Mouse (Mus musculus): Measurements from ENCODE around the gene Olfr876. TPM values are rescaled to one million over a fixed set of nuclear protein-coding genes. Genes with fewer than 3 reads are reported as not detected.
"Not testable (repeated sequence)": the region's sequence is repeated elsewhere in the genome, so short reads cannot be mapped to it uniquely, and the experiment has no call there.

The Olfr876 gene
- 0.13 TPM in 1 of 2 replicates, not detected in the other for polyA plus RNA-seq (2014; fragmentation: Nextera tagmentation; extraction: Ambion mirVana)

DNA sequence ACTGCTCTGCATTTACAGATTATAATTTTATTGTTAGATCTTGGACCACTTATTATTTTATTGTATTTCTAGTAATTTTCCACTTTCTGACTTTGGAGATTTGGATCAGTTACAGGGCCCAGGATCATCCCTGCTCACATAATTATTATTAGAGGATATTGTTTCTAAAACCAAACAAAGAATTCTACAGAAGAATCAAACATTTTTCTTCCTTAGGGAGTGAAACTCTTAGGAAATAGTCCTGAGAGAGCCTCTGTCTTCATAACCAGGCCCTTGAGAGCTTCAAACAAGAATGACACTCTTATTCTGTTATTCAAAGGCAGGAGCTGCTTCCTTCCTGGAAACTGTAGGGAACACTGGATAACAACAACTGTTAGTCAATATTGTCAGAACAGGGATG is at the start of gene Olfr876:
Olfr876 (plus strand) TSS at position 301 of the 400 bp plus-strand sequence.
- no peak within 1 kb of the TSS for H3K9ac ChIP-seq (ENCODE audit: low read depth, low read length)
- H3K4me1 ChIP-seq (ENCODE audit: control insufficient read depth, insufficient read depth, low read length), result no peaks in the 10 kb centered on the region
- H3K27ac ChIP-seq (replicated peaks; ENCODE audit: low read depth, low read length), result no peak within 1 kb of the TSS
- DNase-seq (ENCODE audit: low spot score) (no peak), ATAC-seq (ENCODE audit: low read depth) (no peak)
- H3K36me3 ChIP-seq (ENCODE audit: control insufficient read depth, insufficient read depth, low read length), result no peaks in the 10 kb centered on the region
- no peak within 1 kb of the TSS for H3K4me2 ChIP-seq (ENCODE audit: low read depth, low read length)
- no peaks in the 10 kb centered on the region for H3K9me3 ChIP-seq (ENCODE audit: control insufficient read depth, low read length)
- H3K27me3 ChIP-seq (replicated peaks; ENCODE audit: control insufficient read depth, insufficient read depth, low read length), result no peaks in the 10 kb centered on the region
- no peak within 1 kb of the TSS for H3K4me3 ChIP-seq (ENCODE audit: low read depth, low read length)

DNA sequence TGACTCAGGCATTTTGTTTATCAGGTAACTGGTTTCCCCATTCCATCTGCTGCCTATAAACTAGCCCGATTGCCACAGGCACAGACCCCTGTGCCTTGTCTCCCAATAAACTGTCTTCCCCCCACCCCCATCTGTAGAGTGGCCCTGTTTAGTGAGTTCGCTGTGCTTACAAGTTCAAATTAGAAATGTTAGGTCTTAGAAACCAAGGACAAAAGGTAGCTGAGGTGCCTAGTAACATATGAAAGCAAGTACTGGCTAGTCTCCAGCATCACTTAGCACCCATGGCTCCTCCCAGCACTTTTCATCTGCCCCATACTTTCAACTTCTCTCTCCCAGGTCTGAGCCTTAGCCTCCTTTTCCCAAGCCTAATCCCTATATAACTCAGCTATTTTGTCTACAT is 41.1 kb upstream of the Olfr876 start:
- H3K27ac ChIP-seq (replicated peaks; ENCODE audit: low read depth, low read length), result no peak overlapping the region
- no peak overlapping the region for H3K9ac ChIP-seq (ENCODE audit: low read depth, low read length)

DNA sequence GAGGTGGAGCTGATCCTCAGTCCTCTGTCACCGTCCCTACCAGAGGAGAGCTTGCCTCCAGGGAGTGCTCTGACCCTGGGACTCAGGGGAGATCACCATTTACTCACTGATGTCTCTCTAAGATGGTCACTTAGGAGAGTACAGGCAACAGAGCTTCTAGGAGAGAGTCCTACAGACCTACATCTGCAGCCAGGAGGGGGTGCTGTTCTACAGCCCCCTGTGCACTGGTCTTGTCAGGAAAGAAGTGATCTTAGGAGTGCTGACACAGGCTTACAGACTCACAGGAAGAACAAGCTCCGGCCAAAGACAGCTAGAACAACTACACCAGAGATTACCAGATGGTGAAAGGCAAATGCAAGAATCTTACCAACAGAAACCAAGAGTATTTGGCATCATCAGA is 40.3 kb upstream of the Olfr876 start:
- H3K27ac ChIP-seq (replicated peaks; ENCODE audit: low read depth, low read length), result no peak overlapping the region
- DNase-seq (ENCODE audit: low spot score) (no peak), ATAC-seq (ENCODE audit: low read depth) (no peak)
- 58% methylated on average over 2 of the region's 2 CpGs for WGBS
- H3K4me2 ChIP-seq (ENCODE audit: low read depth, low read length), result no peak overlapping the region
- H3K4me1 ChIP-seq (ENCODE audit: control insufficient read depth, insufficient read depth, low read length), result no peaks in the 10 kb centered on the region
- no peaks in the 10 kb centered on the region for H3K36me3 ChIP-seq (ENCODE audit: control insufficient read depth, insufficient read depth, low read length)
- no peak overlapping the region for H3K4me3 ChIP-seq (ENCODE audit: low read depth, low read length)
- H3K9me3 ChIP-seq (ENCODE audit: control insufficient read depth, low read length), result no peaks in the 10 kb centered on the region
- H3K27me3 ChIP-seq (replicated peaks; ENCODE audit: control insufficient read depth, insufficient read depth, low read length), result no peaks in the 10 kb centered on the region
- no peak overlapping the region for H3K9ac ChIP-seq (ENCODE audit: low read depth, low read length)

More for the DNA sequence above, 41.1 kb upstream of the Olfr876 start:
- H3K9me3 ChIP-seq (ENCODE audit: control insufficient read depth, low read length), result no peaks in the 10 kb centered on the region
- ATAC-seq (ENCODE audit: low read depth) (no peak), DNase-seq (ENCODE audit: low spot score) (no peak)
- H3K36me3 ChIP-seq (ENCODE audit: control insufficient read depth, insufficient read depth, low read length), result no peaks in the 10 kb centered on the region
- no peaks in the 10 kb centered on the region for H3K27me3 ChIP-seq (replicated peaks; ENCODE audit: control insufficient read depth, insufficient read depth, low read length)
- no peaks in the 10 kb centered on the region for H3K4me1 ChIP-seq (ENCODE audit: control insufficient read depth, insufficient read depth, low read length)
- H3K4me3 ChIP-seq (ENCODE audit: low read depth, low read length), result no peak overlapping the region
- H3K4me2 ChIP-seq (ENCODE audit: low read depth, low read length), result no peak overlapping the region
- WGBS, result 90% methylated on average over 2 of the region's 2 CpGs

DNA sequence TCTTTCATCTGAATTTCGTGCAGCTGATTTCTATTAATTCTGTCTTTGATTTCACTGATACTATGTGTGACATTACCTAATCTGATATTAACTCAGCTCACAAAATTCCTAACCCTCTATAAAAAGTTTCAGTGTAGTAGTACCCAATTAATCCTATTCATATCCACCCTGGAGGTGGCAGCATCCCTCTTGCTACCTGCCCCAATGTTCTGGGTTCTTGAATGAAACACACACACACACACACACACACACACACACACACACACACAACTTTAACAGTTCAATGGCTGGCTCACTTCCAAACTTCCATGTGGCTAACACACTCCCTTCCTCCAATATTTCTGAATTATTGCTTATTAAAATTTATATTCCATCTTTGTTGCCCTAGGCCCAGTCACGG is 32.2 kb upstream of the Olfr876 start:
- no peak for ATAC-seq (ENCODE audit: low read depth)
- Histone ChIP-seq H3K4me2 (ENCODE audit: low read depth, low read length) (no peak overlapping the region), H3K4me3 (ENCODE audit: low read depth, low read length) (no peak overlapping the region), H3K27me3 (replicated peaks; ENCODE audit: control insufficient read depth, insufficient read depth, low read length) (no peaks in the 10 kb centered on the region), H3K4me1 (ENCODE audit: control insufficient read depth, insufficient read depth, low read length) (no peaks in the 10 kb centered on the region), H3K9me3 (ENCODE audit: control insufficient read depth, low read length) (no peaks in the 10 kb centered on the region), H3K36me3 (ENCODE audit: control insufficient read depth, insufficient read depth, low read length) (no peaks in the 10 kb centered on the region), H3K27ac (replicated peaks; ENCODE audit: low read depth, low read length) (no peak overlapping the region), H3K9ac (ENCODE audit: low read depth, low read length) (no peak overlapping the region)
- WGBS, result 71% methylated on average over 2 of the region's 2 CpGs
- DNase-seq (ENCODE audit: low spot score), result no peak

DNA sequence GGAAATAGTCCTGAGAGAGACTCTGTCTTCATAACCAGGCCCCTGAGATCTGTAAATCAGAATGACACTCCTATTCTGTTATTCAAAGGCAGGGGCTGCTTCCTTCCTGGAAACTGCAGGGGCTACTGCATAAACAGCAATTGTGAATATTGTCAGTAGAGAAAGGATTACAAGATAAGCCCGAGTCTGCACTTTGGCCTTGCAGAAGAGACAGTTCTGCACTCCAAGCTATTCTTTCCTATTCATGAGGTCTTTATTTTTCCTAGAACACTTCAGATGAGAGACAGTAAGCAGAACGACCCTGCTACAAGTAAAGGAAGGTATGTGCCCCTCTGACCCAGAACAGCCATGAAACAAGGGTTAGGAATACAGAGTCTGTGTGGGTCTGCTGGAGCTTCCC is 31.1 kb upstream of the Olfr876 start, which contains the start of gene Olfr875:
Olfr875 (plus strand) TSS at position 99 of the 400 bp plus-strand sequence.
- Histone ChIP-seq H3K4me2 (ENCODE audit: low read depth, low read length) (no peak within 1 kb of the TSS), H3K9ac (ENCODE audit: low read depth, low read length) (no peak within 1 kb of the TSS), H3K4me3 (ENCODE audit: low read depth, low read length) (no peak within 1 kb of the TSS), H3K27me3 (replicated peaks; ENCODE audit: control insufficient read depth, insufficient read depth, low read length) (no peaks in the 10 kb centered on the region), H3K9me3 (ENCODE audit: control insufficient read depth, low read length) (no peaks in the 10 kb centered on the region), H3K36me3 (ENCODE audit: control insufficient read depth, insufficient read depth, low read length) (no peaks in the 10 kb centered on the region), H3K27ac (replicated peaks; ENCODE audit: low read depth, low read length) (no peak within 1 kb of the TSS), H3K4me1 (ENCODE audit: control insufficient read depth, insufficient read depth, low read length) (no peaks in the 10 kb centered on the region)
- WGBS, result 33% methylated on average over 2 of the region's 2 CpGs
- no peak for ATAC-seq (ENCODE audit: low read depth)
- DNase-seq (ENCODE audit: low spot score), result no peak

DNA sequence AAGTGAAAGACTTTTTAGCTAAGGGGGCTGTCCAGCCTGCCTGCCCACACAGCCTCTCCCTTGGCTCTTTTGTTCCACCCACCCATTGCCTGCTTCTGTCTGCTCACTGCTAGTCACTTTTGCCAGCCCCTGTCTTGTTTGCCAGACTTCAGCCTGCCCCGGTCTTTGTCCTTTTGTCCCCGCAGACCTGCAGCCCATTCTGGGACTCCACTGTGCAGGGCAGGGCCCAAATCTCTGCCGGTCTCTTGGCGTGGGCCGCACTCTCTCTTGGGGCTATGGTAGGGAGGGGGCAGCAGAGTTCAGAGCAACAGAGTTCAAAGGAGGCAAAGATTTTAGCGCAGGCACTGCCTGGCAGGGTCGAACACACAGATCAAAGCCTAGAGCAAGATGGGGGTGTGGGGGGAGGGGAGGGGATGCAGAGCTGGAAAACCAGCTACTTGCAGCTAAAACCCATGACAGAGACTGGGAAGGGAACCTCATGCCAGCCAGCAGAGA is 20.0 kb upstream of the Olfr876 start:
- WGBS, result 4% methylated on average over 7 of the region's 7 CpGs
- Histone ChIP-seq H3K4me2 (ENCODE audit: low read depth, low read length) (peak overlapping the region; percentile 48), H3K27ac (replicated peaks; ENCODE audit: low read depth, low read length) (no peak overlapping the region), H3K4me3 (ENCODE audit: low read depth, low read length) (peak overlapping the region; percentile 26), H3K36me3 (ENCODE audit: control insufficient read depth, insufficient read depth, low read length) (no peaks in the 10 kb centered on the region), H3K9me3 (ENCODE audit: control insufficient read depth, low read length) (no peaks in the 10 kb centered on the region), H3K9ac (ENCODE audit: low read depth, low read length) (peak overlapping the region; percentile 44), H3K27me3 (replicated peaks; ENCODE audit: control insufficient read depth, insufficient read depth, low read length) (no peaks in the 10 kb centered on the region), H3K4me1 (ENCODE audit: control insufficient read depth, insufficient read depth, low read length) (no peaks in the 10 kb centered on the region)
- ATAC-seq (ENCODE audit: low read depth) (peak; percentile 71), DNase-seq (ENCODE audit: low spot score) (peak; percentile 33)

DNA sequence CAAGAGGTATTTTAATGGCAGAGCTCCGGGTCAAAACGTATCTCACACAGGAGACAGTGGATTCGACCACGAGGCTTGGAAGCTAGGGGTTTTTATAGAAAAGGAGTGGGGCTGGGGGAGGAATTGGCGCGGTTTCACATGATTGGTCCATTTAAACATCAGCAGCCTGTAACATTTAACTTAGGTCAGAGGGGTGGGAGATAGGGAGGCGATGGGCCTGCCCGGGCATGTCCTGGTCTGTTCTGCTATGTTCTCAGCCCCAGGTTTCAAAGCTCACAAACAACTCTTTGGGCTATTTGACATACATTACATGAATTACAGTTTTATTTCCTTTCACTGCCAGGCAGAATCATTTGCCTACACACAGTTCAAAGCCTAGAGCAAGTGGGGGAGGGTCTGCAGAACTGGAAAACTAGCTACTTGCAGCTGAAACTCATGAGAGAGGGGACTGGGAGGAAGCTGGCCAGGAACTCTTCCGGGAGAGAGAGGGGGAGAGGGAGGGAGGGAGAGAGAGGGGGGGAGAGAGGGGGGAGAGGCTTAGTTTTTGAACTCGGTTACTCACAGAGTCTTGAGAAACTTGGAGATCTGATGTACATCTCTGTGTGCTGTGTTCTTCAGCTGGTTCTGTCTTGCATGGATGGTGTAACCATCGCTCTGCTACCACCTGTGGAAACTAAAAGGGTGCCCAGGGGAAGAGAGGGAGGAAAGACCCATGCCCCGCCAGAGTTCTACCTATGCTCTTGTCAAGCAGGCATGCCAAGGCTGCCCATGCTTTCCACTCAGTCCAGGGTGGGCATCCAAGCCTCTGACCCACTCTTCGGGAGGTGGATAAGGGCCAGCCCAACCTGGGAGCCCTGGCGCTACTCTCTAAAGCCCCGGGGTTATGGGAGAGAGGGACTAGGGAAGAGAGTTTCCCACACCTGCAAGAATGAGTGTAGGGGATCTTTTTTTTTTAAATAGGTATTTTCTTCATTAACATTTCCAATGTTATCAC is 19.1 kb upstream of the Olfr876 start:
- DNase-seq (ENCODE audit: low spot score) (peak; percentile 33), ATAC-seq (ENCODE audit: low read depth) (peak; percentile 30; the same call in 1 of the 2 replicates)
- Histone ChIP-seq H3K4me2 (ENCODE audit: low read depth, low read length) (peak overlapping the region; percentile 48; the same call in 1 of the 2 replicates), H3K4me3 (ENCODE audit: low read depth, low read length) (peak overlapping the region; percentile 26)
- H3K27ac ChIP-seq (replicated peaks; ENCODE audit: low read depth, low read length); H3K9ac ChIP-seq (ENCODE audit: low read depth, low read length); H3K27me3 ChIP-seq (replicated peaks; ENCODE audit: control insufficient read depth, insufficient read depth, low read length); H3K4me1 ChIP-seq (ENCODE audit: control insufficient read depth, insufficient read depth, low read length); H3K9me3 ChIP-seq (ENCODE audit: control insufficient read depth, low read length); H3K36me3 ChIP-seq (ENCODE audit: control insufficient read depth, insufficient read depth, low read length): not testable (repeated sequence)
- WGBS, result 53% methylated on average over 11 of the region's 15 CpGs

DNA sequence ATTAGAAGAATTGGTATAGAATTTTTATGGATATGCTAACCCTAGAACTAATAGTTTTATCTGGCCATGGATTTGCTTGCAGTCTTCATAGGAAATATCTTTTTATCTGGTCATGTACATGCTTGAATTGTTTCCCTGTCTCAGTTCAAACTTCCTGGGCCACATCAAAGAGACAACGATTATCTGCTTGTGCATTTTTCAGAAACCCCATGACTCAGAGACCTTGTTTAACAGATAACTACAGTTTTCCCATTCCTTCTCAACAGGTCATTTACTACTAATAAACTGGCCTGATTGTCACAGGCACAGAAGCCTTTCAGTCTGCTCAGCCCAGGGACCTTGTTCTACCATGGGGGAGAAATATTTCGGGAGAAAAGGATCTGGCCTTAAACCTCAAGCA is 16.4 kb upstream of the Olfr876 start:
- no peak overlapping the region for H3K27ac ChIP-seq (replicated peaks; ENCODE audit: low read depth, low read length)
- ATAC-seq (ENCODE audit: low read depth), result no peak
- no peaks in the 10 kb centered on the region for H3K36me3 ChIP-seq (ENCODE audit: control insufficient read depth, insufficient read depth, low read length)
- H3K9me3 ChIP-seq (ENCODE audit: control insufficient read depth, low read length), result no peaks in the 10 kb centered on the region
- H3K4me2 ChIP-seq (ENCODE audit: low read depth, low read length), result no peak overlapping the region
- no peaks in the 10 kb centered on the region for H3K27me3 ChIP-seq (replicated peaks; ENCODE audit: control insufficient read depth, insufficient read depth, low read length)
- no peak for DNase-seq (ENCODE audit: low spot score)
- H3K4me3 ChIP-seq (ENCODE audit: low read depth, low read length), result no peak overlapping the region
- no peak overlapping the region for H3K9ac ChIP-seq (ENCODE audit: low read depth, low read length)
- 66% methylated on average over 2 of the region's 2 CpGs for WGBS
- no peaks in the 10 kb centered on the region for H3K4me1 ChIP-seq (ENCODE audit: control insufficient read depth, insufficient read depth, low read length)

Data from embryonic facial prominence, embryonic 14.5 days (tissue).